In genomic region chr16:57177254-57177653, GRCm38 (mm10) we compare ENCODE assay signal across 8 mouse cellular contexts. TPM values are rescaled to one million over a fixed set of nuclear protein-coding genes. Genes with fewer than 3 reads are reported as not detected.
DNase-seq lines count a peak whose midpoint lies in the region; ATAC-seq lines count a peak whose summit lies in the region.

No protein-coding gene starts in this region.

- H3K27ac ChIP-seq in forebrain, embryonic 15.5 days (replicated peaks) = no peak overlapping the region
- H3K27ac ChIP-seq in forebrain, embryonic 16.5 days (ENCODE audit: low read length) = no peak overlapping the region

- H3K4me1 ChIP-seq in forebrain, embryonic 15.5 days = no peaks in the 10 kb centered on the region
- H3K4me1 ChIP-seq in forebrain, embryonic 16.5 days (replicated peaks; ENCODE audit: control insufficient read depth, insufficient read depth, low read length) = no peaks in the 10 kb centered on the region

- peaks cover 24% of the 10 kb centered on the region for H3K36me3 ChIP-seq in forebrain, embryonic 15.5 days
- peaks cover 6% of the 10 kb centered on the region; the same call in 1 of the 2 replicates for H3K36me3 ChIP-seq in forebrain, embryonic 16.5 days (ENCODE audit: control insufficient read depth, insufficient read depth)

- ATAC-seq in forebrain, embryonic 15.5 days (replicated peaks) = 0 out of 2 replicates have a peak, but pooled peaks have one; percentile 60
- no peak; the same call in 1 of the 2 replicates for ATAC-seq in forebrain, embryonic 16.5 days

- no peak overlapping the region for H3K9ac ChIP-seq in forebrain, embryonic 15.5 days (replicated peaks)
- H3K9ac ChIP-seq in forebrain, embryonic 16.5 days (replicated peaks; ENCODE audit: low read depth, low read length) = no peak overlapping the region

- DNase-seq in right cerebral cortex, adult 18-20 months = peak; percentile 35
- no peak for DNase-seq in right cerebral cortex, postnatal 25 days
- peak; percentile 46 to 68 for DNase-seq in cerebellum, postnatal 10 days
- peak; percentile 59 for DNase-seq in kidney, postnatal 14 days
- peak; percentile 30 to 34 for DNase-seq in natural killer cell, adult 2 months (ENCODE audit: low spot score in 2 of 2)
- DNase-seq in testis, postnatal 10 days (ENCODE audit: low spot score) = no peak

- H3K27me3 ChIP-seq in forebrain, embryonic 15.5 days = no peaks in the 10 kb centered on the region
- H3K27me3 ChIP-seq in forebrain, embryonic 16.5 days (replicated peaks; ENCODE audit: control insufficient read depth, insufficient read depth, low read length) = no peaks in the 10 kb centered on the region

- H3K4me2 ChIP-seq in forebrain, embryonic 15.5 days (replicated peaks) = no peak overlapping the region
- H3K4me2 ChIP-seq in forebrain, embryonic 16.5 days (ENCODE audit: low read length) = no peak overlapping the region

- WGBS in forebrain, embryonic 15.5 days = 66% methylated on average over 2 of the region's 2 CpGs
- 65% methylated on average over 2 of the region's 2 CpGs for WGBS in forebrain, embryonic 16.5 days

- H3K9me3 ChIP-seq in forebrain, embryonic 15.5 days = no peaks in the 10 kb centered on the region
- H3K9me3 ChIP-seq in forebrain, embryonic 16.5 days (ENCODE audit: control insufficient read depth, low read length) = no peaks in the 10 kb centered on the region

- H3K4me3 ChIP-seq in forebrain, embryonic 15.5 days = no peak overlapping the region
- no peak overlapping the region for H3K4me3 ChIP-seq in forebrain, embryonic 16.5 days (replicated peaks; ENCODE audit: low read length)

RNA-seq across cellular contexts. Expression of gene Nit2, which starts 10.1 kb away (rescaled TPM):
- polyA plus RNA-seq in forebrain, embryonic 15.5 days (2015; fragmentation: Nextera tagmentation; extraction: Ambion mirVana) = 37.7 and 41.1 TPM in 2 replicates
- polyA plus RNA-seq in forebrain, embryonic 16.5 days (2015; fragmentation: Nextera tagmentation; extraction: Ambion mirVana) = 37.7 and 41.0 TPM in 2 replicates

RNA-seq across cellular contexts. Expression of gene Tbc1d23, which starts 54.0 kb away (rescaled TPM):
- 33.7 and 34.6 TPM in 2 replicates for polyA plus RNA-seq in forebrain, embryonic 15.5 days (2015; fragmentation: Nextera tagmentation; extraction: Ambion mirVana)
- polyA plus RNA-seq in forebrain, embryonic 16.5 days (2015; fragmentation: Nextera tagmentation; extraction: Ambion mirVana) = 37.7 and 41.1 TPM in 2 replicates

RNA-seq across cellular contexts. Expression of gene Tomm70a, which starts 55.8 kb away (rescaled TPM):
- polyA plus RNA-seq in forebrain, embryonic 15.5 days (2015; fragmentation: Nextera tagmentation; extraction: Ambion mirVana) = 54.3 and 55.9 TPM in 2 replicates
- 56.8 and 58.3 TPM in 2 replicates for polyA plus RNA-seq in forebrain, embryonic 16.5 days (2015; fragmentation: Nextera tagmentation; extraction: Ambion mirVana)

Comparison
In these comparisons a context has a peak if more than half of its experiments do, and no peak if none do; other contexts are left out.
1. DNase-seq: peak in right cerebral cortex, adult 18-20 months (single experiment), cerebellum, postnatal 10 days (2 of 2), kidney, postnatal 14 days (single experiment) and natural killer cell, adult 2 months (2 of 2); none in right cerebral cortex, postnatal 25 days (single experiment) and testis, postnatal 10 days (single experiment).